Mouse (Mus musculus): ENCODE results near the gene Cpt1c. TPM values are rescaled to one million over a fixed set of nuclear protein-coding genes. Genes with fewer than 3 reads are reported as not detected.

Gene Cpt1c
- polyA plus RNA-seq, 1 experiment = 5.5 TPM

- Histone ChIP-seq H3K36me3 (ENCODE audit: control insufficient read depth, insufficient read depth) (peaks cover 31% of the 10 kb centered on the region), H3K4me3 (ENCODE audit: insufficient read depth, poor library complexity, severe bottlenecking) (peak within 1 kb of the TSS; percentile 79), H3K27me3 (ENCODE audit: control insufficient read depth, insufficient read depth, insufficient read length) (no peaks in the 10 kb centered on the region), H3K79me3 (ENCODE audit: low read depth) (peaks cover 18% of the 10 kb centered on the region), H3K79me2 (ENCODE audit: control insufficient read depth, insufficient read depth) (peaks cover 46% of the 10 kb centered on the region), H3ac (ENCODE audit: control insufficient read depth, insufficient read length, low read depth) (peak within 1 kb of the TSS; percentile 75)
- peak; percentile 58 for TF ChIP-seq MAX (IDR thresholded peaks at IDR 0.05)
- no peak for TF ChIP-seq USF1 (IDR thresholded peaks at IDR 0.05; ENCODE audit: low read depth)
- TF ChIP-seq CTCF (IDR thresholded peaks at IDR 0.05; ENCODE audit: control insufficient read depth, insufficient read depth, insufficient read length) = no peak
- TF ChIP-seq CEBPB (IDR thresholded peaks at IDR 0.05; ENCODE audit: low read depth) = no peak
These were observed 23.9 kb upstream of the Cpt1c start, which contains the start of gene Bcl2l12 for GRCm38 (mm10) chr7:44998501-44998955. Gene Bcl2l12 (minus strand): TSS chr7:44998712.

GRCm38 (mm10) chr7:44997940-44998428 lies 23.3 kb upstream of the Cpt1c start:
- no peaks in the 10 kb centered on the region for H3K27me3 ChIP-seq (ENCODE audit: control insufficient read depth, insufficient read depth, insufficient read length)
- no peak for TF ChIP-seq MYOG (IDR thresholded peaks at IDR 0.05; ENCODE audit: control insufficient read depth, extremely low read depth, insufficient read length)
- no peak for TF ChIP-seq CTCF (IDR thresholded peaks at IDR 0.05; ENCODE audit: control insufficient read depth, insufficient read depth, insufficient read length)
- no peak for TF ChIP-seq MYOD1 (IDR thresholded peaks at IDR 0.05; ENCODE audit: control insufficient read depth, insufficient read length, low read depth)
- no peak for TF ChIP-seq USF1 (IDR thresholded peaks at IDR 0.05; ENCODE audit: low read depth)
- TF ChIP-seq FOSL1 (IDR thresholded peaks at IDR 0.05; ENCODE audit: insufficient read depth, low read length, poor library complexity, severe bottlenecking) = no peak
- no peak for TF ChIP-seq MAX (IDR thresholded peaks at IDR 0.05)
- TF ChIP-seq CEBPB (IDR thresholded peaks at IDR 0.05; ENCODE audit: low read depth) = no peak
- H3K4me3 ChIP-seq (ENCODE audit: insufficient read depth, poor library complexity, severe bottlenecking) = peak overlapping the region; percentile 79
- peaks cover 18% of the 10 kb centered on the region for H3K79me3 ChIP-seq (ENCODE audit: low read depth)
- peak overlapping the region; percentile 75 for H3ac ChIP-seq (ENCODE audit: control insufficient read depth, insufficient read length, low read depth)
- peaks cover 46% of the 10 kb centered on the region for H3K79me2 ChIP-seq (ENCODE audit: control insufficient read depth, insufficient read depth)
- peaks cover 27% of the 10 kb centered on the region for H3K36me3 ChIP-seq (ENCODE audit: control insufficient read depth, insufficient read depth)

- H3ac ChIP-seq (ENCODE audit: control insufficient read depth, insufficient read length, low read depth) = peak within 1 kb of the TSS; percentile 94
- H3K27me3 ChIP-seq (ENCODE audit: control insufficient read depth, insufficient read depth, insufficient read length) = no peaks in the 10 kb centered on the region
- peak within 1 kb of the TSS; percentile 79 for H3K4me3 ChIP-seq (ENCODE audit: insufficient read depth, poor library complexity, severe bottlenecking)
- peaks cover 26% of the 10 kb centered on the region for H3K36me3 ChIP-seq (ENCODE audit: control insufficient read depth, insufficient read depth)
- peaks cover 46% of the 10 kb centered on the region for H3K79me2 ChIP-seq (ENCODE audit: control insufficient read depth, insufficient read depth)
- peaks cover 18% of the 10 kb centered on the region for H3K79me3 ChIP-seq (ENCODE audit: low read depth)
- no peak for TF ChIP-seq FOSL1 (IDR thresholded peaks at IDR 0.05; ENCODE audit: insufficient read depth, low read length, poor library complexity, severe bottlenecking)
- no peak for TF ChIP-seq USF1 (IDR thresholded peaks at IDR 0.05; ENCODE audit: low read depth)
- TF ChIP-seq CEBPB (IDR thresholded peaks at IDR 0.05; ENCODE audit: low read depth) = no peak
- TF ChIP-seq MAX (IDR thresholded peaks at IDR 0.05) = no peak
- TF ChIP-seq MYOG (IDR thresholded peaks at IDR 0.05; ENCODE audit: control insufficient read depth, extremely low read depth, insufficient read length) = no peak
- no peak for TF ChIP-seq CTCF (IDR thresholded peaks at IDR 0.05; ENCODE audit: control insufficient read depth, insufficient read depth, insufficient read length)
These were observed 22.7 kb upstream of the Cpt1c start, which contains the start of gene Irf3 for GRCm38 (mm10) chr7:44997231-44997939. Gene Irf3 (plus strand): TSS chr7:44997648.

GRCm38 (mm10) chr7:44996672-44997071 lies 22.0 kb upstream of the Cpt1c start:
- Histone ChIP-seq H3ac (ENCODE audit: control insufficient read depth, insufficient read length, low read depth) (peak overlapping the region; percentile 94), H3K79me2 (ENCODE audit: control insufficient read depth, insufficient read depth) (peaks cover 41% of the 10 kb centered on the region), H3K4me3 (ENCODE audit: insufficient read depth, poor library complexity, severe bottlenecking) (peak overlapping the region; percentile 79), H3K27me3 (ENCODE audit: control insufficient read depth, insufficient read depth, insufficient read length) (no peaks in the 10 kb centered on the region), H3K36me3 (ENCODE audit: control insufficient read depth, insufficient read depth) (peaks cover 19% of the 10 kb centered on the region), H3K79me3 (ENCODE audit: low read depth) (peaks cover 18% of the 10 kb centered on the region)
- TF ChIP-seq MYOD1 (IDR thresholded peaks at IDR 0.05; ENCODE audit: control insufficient read depth, insufficient read length, low read depth) (no peak), FOSL1 (IDR thresholded peaks at IDR 0.05; ENCODE audit: insufficient read depth, low read length, poor library complexity, severe bottlenecking) (no peak), MYOG (IDR thresholded peaks at IDR 0.05; ENCODE audit: control insufficient read depth, extremely low read depth, insufficient read length) (no peak), USF1 (IDR thresholded peaks at IDR 0.05; ENCODE audit: low read depth) (no peak), CTCF (IDR thresholded peaks at IDR 0.05; ENCODE audit: control insufficient read depth, insufficient read depth, insufficient read length) (no peak)

- Histone ChIP-seq H3K36me3 (ENCODE audit: control insufficient read depth, insufficient read depth) (peaks cover 21% of the 10 kb centered on the region), H3K79me3 (ENCODE audit: low read depth) (peaks cover 37% of the 10 kb centered on the region), H3K27me3 (ENCODE audit: control insufficient read depth, insufficient read depth, insufficient read length) (no peaks in the 10 kb centered on the region), H3K4me3 (ENCODE audit: insufficient read depth, poor library complexity, severe bottlenecking) (peak overlapping the region; percentile 48), H3ac (ENCODE audit: control insufficient read depth, insufficient read length, low read depth) (peak overlapping the region; percentile 85), H3K79me2 (ENCODE audit: control insufficient read depth, insufficient read depth) (peaks cover 72% of the 10 kb centered on the region)
- TF ChIP-seq MAX (IDR thresholded peaks at IDR 0.05) = peak; percentile 54
- TF ChIP-seq MYOD1 (IDR thresholded peaks at IDR 0.05; ENCODE audit: control insufficient read depth, insufficient read length, low read depth) = no peak
These were observed 12.4 kb upstream of the Cpt1c start for GRCm38 (mm10) chr7:44986879-44987718.

All from C2C12 (cell line).